Mouse (Mus musculus): Measurements from ENCODE around the gene Rbfox1.
A peak's percentile ranks its signal among the peaks of the same experiment; 100 is the strongest.

Gene Rbfox1

DNA sequence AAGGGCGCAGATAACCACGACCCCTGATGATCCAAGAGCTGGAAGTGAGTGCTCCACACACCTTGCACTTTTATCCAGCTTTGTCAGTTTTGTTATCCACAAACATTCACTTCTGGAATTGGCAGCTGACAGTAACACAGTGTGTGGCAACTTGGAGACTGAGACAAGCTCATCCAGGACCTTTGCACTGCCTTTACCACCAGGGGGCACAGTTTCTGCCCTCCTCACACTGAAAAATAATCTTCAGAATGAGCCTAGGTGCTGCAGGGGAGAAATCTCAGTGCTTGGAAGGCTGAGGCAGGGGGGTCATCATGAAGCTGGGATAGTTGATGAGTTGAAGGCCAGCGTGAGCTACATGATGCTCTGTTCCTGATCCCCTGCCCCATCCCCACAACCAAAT, 570.2 kb downstream of the Rbfox1 start:
- no peak for DNase-seq (ENCODE audit: low read depth, low spot score)

DNA sequence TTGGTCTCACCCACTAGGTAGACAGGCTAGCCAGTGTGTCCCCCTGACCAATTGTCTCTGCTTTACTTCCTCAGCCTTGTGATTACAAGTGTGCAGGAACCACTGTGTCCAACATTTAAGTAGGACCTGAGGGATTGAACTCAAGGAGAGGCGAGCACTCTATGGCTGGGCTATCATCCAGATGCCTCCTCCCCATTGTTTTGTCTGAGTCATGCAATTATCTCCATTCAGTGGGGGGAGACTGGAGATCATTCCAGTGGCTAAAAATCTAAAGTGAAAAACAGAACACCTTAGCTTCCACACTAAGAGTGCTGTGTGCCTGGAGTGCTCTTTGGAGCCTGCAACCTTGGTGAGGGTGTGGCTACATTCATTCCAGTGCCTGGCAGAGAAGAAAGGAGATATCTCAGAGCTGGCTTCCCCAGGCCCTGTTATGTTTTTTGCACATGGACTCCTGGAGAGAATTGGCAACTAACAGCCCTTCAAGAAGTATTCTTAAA, 594.0 kb downstream of the Rbfox1 start:
- no peak for DNase-seq (ENCODE audit: low read depth, low spot score)

DNA sequence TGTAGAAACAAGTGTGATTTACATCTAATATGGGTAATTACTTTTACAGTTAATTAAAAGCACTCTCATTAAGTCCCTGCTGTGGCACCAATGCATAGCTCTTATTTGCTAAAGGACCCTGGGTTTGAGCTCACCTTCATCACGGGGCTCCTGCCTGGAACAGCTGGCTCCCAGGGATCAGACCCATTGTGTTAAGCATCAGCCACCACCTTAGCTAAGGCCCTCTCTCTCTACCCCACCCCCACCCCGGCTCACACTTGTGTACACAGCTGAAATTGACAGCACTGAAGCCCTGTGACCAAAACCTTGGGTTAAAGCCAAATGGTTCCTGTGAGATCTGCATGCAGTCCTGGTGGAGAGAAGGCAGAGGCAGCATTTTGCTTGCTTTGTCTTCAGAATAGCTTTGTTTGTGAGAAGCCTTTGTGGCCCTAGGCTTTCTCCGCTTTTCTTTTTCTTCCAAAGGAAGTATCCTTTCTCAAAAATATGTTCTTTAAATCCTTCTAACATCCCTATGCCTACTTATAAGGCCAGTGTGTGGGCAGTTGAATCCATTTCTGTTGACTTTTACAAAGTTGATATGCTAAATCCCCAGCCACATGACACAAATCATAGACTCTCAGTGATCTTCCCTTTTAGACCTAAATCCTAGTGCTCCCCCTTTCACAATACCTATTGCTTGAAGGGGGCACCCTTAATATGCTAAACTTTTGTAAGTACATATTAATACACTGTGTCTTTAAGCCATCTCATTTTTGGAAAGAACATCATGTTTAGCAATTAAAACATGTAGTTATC, 594.7 kb downstream of the Rbfox1 start:
- DNase-seq (ENCODE audit: low read depth, low spot score): no peak

DNA sequence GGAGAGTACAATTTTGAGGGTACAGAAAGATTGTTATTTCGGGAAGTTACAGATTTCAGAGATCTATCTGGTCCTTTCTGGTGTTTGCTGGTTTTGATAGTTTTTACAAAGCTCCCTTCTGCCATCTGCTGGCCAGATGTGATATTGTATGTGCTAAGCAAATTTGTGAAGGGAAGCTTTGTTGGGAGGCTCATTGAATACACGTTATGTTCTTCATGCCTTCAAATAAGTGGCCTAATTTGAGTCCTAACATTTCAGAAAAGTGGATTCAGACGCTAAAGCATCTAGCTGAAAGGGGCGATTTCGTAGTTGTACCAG, 595.2 kb downstream of the Rbfox1 start:
- peak; percentile 45 for DNase-seq (ENCODE audit: low read depth, low spot score)

DNA sequence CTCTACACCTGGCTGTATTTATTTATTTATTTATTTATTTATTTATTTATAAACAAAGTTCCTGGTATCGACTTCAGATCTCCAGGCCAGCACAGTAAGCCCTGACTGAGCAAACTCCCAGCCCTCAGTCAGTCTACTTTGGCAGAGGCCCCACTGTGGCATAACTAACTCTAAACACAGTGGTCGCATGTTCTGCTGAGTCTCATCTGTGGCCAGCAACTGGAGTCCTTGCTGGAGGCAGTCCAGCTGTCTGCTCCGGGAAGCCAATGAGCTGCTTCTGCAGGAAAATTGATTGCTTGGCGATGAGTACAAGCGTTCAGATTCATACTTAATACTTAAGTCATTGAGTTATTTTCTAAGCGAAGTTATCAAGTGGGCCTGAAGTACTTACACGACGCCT, 598.5 kb downstream of the Rbfox1 start:
- no peak for DNase-seq (ENCODE audit: low read depth, low spot score)

DNA sequence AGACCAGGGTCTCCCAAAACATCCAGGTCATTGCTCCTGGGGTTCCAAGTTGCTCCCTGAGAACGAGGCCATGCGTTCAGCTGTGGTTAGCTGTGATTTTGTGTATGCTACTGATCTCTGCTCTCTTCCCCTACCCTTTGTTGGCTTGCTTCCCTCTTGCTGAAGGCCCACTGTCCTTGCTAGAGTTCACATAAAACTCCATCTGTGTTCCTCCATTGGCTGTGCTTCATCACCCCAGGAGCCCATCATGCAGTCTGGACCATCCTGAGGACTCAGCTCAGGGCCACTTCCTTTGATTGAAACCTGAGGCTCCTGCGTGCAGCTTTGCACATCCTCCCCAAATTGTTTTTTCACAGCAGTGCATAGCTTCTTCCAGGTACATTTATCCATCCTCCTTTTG, 600.5 kb downstream of the Rbfox1 start:
- no peak for DNase-seq (ENCODE audit: low read depth, low spot score)

DNA sequence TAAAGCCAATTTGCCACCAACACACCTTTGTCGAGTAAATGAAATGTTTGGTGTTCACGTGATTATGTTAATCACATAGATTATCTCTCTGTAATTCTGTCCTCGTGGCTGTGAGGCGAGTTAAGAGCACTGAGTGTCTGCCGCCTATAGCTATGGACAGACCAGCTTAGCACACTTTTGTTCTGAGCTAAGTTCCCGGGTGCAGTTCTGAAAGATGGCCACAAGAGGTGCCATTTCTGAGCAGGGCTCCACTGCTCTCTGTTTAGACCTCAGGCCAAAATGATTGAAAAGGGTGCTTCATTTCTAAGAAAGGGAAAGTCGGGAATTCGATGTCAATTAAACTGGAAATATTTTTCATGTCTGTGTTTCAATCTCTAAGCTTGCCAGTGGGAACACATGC, 617.1 kb downstream of the Rbfox1 start:
- no peak for DNase-seq (ENCODE audit: low read depth, low spot score)

DNA sequence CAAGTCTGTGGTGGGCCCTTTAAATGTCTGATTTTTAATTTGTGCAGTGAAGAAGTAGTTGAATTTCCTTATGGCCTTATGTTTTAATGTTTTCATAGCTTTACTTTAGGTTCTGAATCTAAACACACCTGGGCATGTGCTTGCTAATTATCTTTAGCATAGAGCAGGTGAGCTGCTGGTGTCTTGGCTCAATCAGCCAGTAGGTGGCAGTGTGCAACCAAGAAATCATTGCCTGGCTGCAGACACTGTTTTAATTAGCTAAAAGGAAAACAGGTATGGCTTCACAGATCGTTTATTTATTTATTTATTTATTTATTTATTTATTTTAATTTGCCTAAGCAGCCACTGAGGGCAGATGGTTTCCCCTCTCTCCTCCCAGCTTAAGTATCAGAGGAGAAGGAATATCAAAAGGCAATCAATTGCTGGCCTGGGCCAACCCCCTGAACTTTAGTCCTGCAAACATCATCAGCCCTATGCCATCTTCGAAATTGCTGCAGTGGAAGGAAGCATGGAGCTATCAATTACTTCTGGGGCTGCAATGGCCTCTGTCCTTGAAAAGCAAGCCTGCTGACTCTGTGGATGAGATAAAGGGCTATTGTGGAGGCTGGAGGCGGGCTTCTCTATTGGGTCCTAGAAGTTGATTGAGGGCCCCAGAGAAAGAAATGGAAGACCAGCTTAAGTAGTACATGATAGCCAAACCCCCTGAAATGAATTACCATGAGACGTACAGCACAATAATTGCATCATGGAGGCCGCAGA, 618.6 kb downstream of the Rbfox1 start:
- peak; percentile 19 for DNase-seq (ENCODE audit: low read depth, low spot score)

DNA sequence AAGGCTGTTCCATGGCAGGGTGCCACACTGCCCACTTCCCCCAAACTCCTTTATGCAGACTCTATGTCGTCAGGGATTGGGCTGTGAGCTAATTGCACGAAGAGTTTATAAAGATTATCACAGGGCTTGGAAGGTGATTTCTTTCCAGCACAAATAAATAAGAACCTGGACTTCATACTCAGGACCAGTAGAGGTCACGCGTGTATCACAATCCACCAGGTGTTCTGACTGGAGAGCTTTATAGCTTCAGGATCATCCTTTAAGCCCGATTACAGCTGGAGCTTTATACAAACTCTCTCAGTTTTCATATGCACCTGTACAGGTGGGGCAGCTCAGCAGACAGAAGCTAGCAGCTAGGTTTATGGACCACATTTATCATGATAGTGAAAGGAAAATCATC, 623.8 kb downstream of the Rbfox1 start:
- no peak for DNase-seq (ENCODE audit: low read depth, low spot score)

DNA sequence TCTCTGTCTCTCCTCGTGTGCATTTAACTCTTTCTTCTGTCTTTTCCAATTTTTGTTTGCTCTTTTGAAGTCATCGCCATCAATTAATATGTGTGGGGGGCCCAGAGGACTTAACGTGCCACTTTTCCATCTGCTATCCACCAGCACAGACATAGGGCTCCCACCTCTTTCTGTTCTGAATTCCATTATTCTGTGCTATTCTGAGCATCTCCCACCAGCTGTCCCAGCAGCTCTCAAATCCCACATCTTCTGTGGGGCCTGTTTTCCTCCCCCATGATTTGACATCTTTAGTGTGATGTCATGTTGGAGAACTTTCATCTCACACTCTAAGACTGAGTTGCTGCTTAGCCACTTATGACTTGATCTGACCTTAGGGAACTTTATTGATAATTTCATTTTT, 634.3 kb downstream of the Rbfox1 start:
- DNase-seq (ENCODE audit: low read depth, low spot score): no peak

DNA sequence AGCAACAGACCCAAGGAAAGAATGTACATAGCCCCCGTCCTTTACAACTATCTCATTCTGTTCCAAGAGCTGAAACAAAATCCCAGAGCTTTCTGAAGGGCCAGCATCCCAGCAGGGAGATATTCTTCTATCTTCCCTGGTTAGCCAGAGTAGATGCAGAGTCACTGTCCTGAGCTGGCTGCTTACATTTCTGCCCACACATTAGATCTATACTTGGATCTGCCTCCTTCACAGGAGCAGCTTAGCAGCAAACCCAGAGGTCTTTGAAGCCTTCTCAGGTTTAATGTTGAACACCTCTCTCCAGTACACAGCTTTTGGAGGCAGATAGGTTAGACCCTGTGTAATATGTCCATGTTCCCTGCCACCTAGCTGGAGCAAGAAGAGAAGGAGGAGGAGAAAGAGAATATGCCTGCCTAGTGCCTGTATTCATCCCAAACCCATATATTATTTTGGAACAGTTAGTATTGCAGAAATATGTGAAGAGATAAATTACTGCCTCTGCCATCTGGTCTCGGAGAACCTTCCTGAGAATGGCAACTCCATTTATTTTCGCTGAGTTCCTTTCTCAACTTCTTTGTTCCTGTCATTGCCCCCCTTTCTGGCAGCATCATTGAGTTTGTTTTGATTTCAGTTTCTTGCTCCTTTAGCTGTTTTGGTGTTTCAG, 640.5 kb downstream of the Rbfox1 start:
- DNase-seq (ENCODE audit: low read depth, low spot score): no peak

DNA sequence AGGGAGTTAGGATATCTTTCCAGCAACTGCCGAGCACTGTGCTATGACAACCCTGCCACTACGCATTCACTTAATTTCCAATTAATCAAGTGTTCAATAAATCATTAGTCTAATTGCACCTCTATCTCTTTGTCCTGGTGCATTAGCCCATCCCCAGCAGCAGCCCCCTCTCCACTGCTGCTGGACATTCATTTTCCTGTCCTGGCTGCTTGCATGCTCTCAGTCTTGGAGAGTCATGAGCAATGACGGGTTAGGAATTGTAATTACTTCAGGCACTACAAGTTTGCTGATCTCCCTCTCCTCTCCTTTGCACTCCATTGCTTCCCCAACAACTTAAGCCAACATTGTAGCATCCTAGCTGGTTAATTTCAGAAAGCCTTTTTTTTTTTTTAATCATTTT, 646.3 kb downstream of the Rbfox1 start:
- no peak for DNase-seq (ENCODE audit: low read depth, low spot score)

DNA sequence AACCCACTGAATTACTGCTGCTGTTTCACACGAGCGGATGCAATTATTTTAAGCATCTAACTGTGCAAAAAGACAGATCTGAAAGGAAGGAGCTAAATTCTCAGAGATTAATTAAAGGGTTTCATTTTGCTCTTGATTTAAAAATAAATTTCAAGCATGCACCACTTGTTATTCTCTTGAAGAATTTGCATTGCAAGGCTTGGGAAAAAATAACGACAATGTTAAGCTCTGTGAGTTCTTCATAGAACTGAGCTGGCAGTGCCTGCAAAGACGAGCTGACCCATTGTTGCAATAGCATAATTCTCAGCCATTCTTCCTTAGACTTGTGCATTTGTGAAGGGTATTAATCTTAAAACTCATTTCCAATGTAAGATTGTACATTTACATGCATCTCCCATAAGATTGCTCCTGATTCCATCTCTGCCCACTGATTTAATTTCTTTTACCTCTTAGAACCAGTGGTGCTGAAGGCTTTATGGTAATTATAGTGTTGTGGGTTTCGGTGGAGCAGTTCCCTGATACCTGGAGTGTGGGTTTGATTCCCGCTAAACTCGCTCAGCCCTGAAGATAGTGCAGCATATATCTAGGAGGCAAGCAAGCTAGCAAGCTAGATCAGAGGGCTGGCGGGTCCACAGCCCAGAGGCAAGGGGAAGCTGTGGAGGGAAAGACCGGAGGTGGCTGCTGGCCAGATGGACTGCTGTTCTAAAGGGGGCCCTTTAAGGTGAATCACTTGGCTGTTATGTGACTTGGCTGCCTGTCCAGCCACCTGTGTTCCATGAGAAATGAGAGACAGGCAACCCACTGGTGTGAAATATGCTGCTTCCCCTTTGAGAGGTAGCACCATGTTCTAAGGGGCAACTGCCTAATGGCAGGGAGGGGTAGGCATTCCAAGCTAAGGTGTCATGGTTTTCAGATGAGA, 647.2 kb downstream of the Rbfox1 start:
- DNase-seq (ENCODE audit: low read depth, low spot score): no peak

DNA sequence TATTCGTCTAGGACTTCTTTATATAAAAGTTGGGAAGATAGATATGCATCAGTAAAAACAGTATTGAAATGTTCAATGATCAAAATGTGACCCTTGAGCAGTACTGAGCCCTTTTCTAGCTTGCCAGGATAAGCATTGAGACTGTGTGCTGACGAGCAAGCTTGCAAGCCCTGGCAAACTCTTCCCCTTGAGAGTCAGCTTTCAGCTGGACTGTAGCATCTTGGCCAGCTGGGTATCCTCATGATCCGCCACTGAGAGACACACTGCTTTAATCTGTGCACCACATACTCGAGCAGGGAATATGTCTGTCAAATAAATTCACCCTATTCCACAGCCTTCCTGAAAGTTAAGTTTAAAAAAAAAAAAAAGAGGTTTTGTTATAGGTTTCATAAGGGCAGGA, 670.6 kb downstream of the Rbfox1 start:
- no peak for DNase-seq (ENCODE audit: low read depth, low spot score)

DNA sequence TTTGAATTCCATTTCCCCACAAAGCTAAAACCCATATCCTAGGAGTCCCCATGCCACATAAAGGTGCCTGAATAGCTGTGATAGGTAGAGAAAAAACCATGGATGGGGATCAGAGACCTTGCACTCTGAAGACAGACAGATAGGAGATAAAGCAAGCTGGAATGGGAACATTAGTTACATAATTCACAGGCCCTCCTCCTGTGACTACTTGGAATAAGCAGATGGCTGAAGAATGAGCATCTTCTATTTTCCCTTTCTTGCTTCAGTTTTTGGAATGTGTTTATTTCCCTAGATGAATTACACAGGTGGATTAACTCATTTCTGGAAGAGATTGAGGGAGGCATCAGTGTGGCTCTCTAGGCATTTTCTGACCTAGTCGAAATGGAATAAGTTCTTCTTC, 672.6 kb downstream of the Rbfox1 start:
- no peak for DNase-seq (ENCODE audit: low read depth, low spot score)

DNA sequence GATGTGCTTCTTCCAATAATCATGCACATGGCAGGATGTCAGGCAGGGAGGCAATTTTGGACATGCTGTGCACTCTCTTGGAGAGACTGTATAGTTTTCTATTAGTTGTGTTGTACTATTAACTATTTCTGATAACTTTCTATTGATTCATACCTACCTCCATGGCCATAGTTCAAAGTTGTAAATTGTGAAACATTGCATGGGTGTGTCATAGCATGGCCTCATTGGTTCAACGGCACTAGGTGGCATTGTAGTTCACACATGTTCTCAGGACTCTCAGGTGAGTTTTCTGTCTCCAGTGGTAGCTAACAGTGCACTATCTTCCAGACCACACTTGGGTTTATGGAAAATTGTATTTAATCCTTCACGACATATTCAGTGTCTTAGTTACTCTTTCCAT, 699.5 kb downstream of the Rbfox1 start:
- no peak for DNase-seq (ENCODE audit: low read depth, low spot score)

DNA sequence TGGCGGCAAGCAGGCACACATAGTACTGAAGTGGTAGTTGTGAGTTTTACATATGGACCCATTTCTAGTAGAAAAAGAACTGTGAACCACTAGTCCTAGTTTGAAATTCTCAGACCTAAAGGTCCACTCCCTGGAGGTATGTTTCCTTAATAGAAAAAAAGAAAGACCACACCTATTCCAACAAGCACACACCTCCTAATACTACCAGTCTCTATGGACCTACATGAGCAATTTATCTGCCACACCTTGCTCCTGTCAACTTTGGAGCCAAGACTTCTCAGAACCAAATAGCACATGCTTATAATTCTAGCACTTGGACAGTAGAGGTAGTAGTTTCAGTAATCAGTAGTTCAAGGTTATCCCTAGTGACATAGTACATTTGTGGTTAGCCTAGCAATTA, 700.0 kb downstream of the Rbfox1 start:
- DNase-seq (ENCODE audit: low read depth, low spot score): no peak

DNA sequence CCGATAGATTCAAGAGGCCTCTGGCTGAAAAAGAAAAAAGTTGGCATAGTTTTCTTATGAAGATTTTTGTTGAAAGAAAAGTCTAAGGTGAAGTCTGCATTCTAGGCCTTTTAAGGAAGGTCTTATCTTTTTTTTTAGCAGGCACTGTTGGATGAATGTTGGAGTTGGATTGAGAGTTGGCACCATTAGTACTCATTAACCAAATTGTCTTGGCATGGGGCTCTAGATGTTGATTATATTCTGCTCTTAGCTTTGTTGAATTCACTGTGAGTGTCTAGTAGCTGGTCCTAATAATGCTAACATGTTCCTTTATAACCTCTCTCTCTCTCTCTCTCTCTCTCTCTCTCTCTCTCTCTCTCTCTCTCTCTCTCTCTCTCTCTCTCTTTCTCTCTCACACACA, 731.4 kb downstream of the Rbfox1 start:
- no peak for DNase-seq (ENCODE audit: low read depth, low spot score)

DNA sequence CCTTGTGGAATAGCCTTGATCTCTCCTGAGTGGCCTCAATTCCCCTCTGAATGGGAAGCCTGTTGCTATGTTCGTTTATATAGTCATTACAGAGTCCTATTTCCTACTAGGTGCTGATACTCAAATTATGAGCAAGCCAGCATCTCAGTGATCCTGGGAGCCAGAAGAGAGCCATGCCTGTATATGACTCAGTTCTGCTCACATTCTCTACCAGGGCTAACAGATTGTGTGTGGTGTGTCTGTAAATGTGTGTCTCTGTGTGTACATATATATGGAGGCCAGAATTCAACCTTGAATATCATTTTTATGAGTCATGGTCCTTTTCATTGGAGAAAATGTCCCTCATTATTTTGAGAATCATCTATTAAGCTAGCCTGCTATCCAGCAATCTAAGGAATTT, 755.2 kb downstream of the Rbfox1 start:
- no peak for DNase-seq (ENCODE audit: low read depth, low spot score)

DNA sequence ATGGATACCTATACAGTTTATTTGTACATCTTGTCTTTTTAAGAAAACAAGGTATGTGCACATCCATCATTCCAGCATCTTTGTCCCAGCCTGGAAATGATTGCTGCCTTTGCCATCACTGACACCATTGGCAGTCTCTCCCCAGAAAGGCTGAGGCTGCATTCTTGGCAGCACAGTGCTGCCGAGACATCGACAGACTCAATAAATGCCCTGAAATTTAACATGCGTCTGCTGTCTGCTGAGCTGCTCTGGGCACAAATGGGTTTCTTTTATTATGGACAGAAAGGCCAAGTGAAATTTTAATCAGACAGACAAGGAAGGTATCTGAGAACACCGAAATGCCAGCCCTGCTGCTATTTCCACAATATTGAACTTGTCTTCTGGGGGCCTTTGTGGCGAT, 761.8 kb downstream of the Rbfox1 start:
- no peak for DNase-seq (ENCODE audit: low read depth, low spot score)

DNA sequence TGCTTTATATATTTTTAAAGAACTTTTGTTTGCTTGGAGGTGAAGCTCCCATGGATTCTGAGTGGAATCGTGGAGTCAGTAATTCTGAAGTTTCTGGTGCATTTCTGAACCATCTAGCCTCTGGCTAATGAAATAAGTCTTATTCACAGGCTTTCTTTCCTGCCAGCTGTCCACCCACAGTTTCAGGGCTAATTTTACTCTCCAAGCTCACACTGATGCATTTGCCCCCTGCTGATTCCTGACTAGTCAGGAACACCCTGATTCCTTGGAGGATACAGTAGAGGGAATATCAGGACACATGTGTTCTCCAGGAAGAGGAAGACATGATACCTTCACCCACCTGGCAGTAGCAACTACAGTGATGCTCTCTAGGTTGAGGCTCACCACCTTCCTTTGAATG, 763.6 kb downstream of the Rbfox1 start:
- DNase-seq (ENCODE audit: low read depth, low spot score): no peak

DNA sequence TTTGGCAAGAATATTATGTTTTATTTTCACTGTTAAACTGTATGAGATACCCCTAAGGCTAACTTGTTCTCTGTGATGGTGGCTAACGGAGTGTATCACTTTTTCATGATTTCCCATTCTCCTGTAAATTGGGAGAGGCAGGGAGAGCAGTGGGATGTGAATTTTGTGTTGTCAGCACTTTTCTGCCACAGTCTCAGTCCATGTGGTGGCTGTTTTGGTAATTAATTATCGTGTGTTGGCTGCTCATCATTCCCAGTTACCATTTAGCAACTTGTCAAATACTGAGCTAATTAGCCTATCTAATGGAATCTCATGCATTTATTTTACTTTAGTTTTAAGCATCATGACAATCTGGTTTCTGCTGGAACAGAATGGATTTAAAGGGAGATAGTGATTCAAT, 773.4 kb downstream of the Rbfox1 start:
- DNase-seq (ENCODE audit: low read depth, low spot score): no peak
